ENCODE assay signal across 11 mouse cellular contexts in genomic region chr1:164453739-164454138, GRCm38 (mm10). TPM values are rescaled to one million over a fixed set of nuclear protein-coding genes. Genes with fewer than 3 reads are reported as not detected.
DNase-seq lines count a peak whose midpoint lies in the region; ATAC-seq and TF ChIP-seq lines count a peak whose summit lies in the region.
"Had no signal": no experiment of that assay in that cellular context is flagged by ENCODE, and none has a peak within 500 bp of the region (broad histone marks: within the 10 kb centered on the region; RNA-seq: fewer than 3 reads in every experiment).

No protein-coding gene starts in this region.

- H3K4me1 ChIP-seq in heart, embryonic 10.5 days, result peaks cover 65% of the 10 kb centered on the region
- no peaks in the 10 kb centered on the region; the same call in 1 of the 2 replicates for H3K4me1 ChIP-seq in lung, postnatal 0 days (ENCODE audit: insufficient read depth, low read depth, low read length)
- peaks cover 41% of the 10 kb centered on the region for H3K4me1 ChIP-seq in midbrain, embryonic 13.5 days (replicated peaks)

- no peak for DNase-seq in heart, embryonic 10.5 days (ENCODE audit: low spot score)
- no peak for DNase-seq in heart, postnatal 4 days
- DNase-seq in lung, postnatal 0 days (ENCODE audit: low spot score), result no peak
- no peak for DNase-seq in lung, postnatal 4 days
- peak; percentile 74 to 84 for DNase-seq in thymus, postnatal 10 days (ENCODE audit: low spot score in 2 of 2)
- no peak for DNase-seq in gastrocnemius, postnatal 10 days
- DNase-seq: adrenal gland, postnatal 14 days; kidney, adult 8-10 months had no signal

- no peak for ATAC-seq in lung, postnatal 0 days
- ATAC-seq in midbrain, embryonic 13.5 days, result no peak
- no peak for ATAC-seq in erythroblast, adult 5-6 weeks (replicated peaks; ENCODE audit: low FRiP score, poor library complexity, severe bottlenecking)

- peaks cover 47% of the 10 kb centered on the region for H3K36me3 ChIP-seq in heart, embryonic 10.5 days
- H3K36me3 ChIP-seq in lung, postnatal 0 days (ENCODE audit: insufficient read depth, low read length), result 0 out of 2 replicates have a peak, but pooled peaks cover 7% of the 10 kb centered on the region
- H3K36me3 ChIP-seq in midbrain, embryonic 13.5 days, result peaks cover 44% of the 10 kb centered on the region
- H3K36me3 ChIP-seq: embryonic facial prominence, embryonic 12.5 days had no signal

- peaks cover 29% of the 10 kb centered on the region for H3K27me3 ChIP-seq in heart, embryonic 10.5 days (ENCODE audit: insufficient read depth, poor library complexity, severe bottlenecking)
- 0 out of 2 replicates have a peak, but pooled peaks cover 6% of the 10 kb centered on the region for H3K27me3 ChIP-seq in lung, postnatal 0 days (replicated peaks; ENCODE audit: insufficient read depth, low read length)
- no peaks in the 10 kb centered on the region for H3K27me3 ChIP-seq in midbrain, embryonic 13.5 days

- H3K4me2 ChIP-seq in lung, postnatal 0 days (replicated peaks; ENCODE audit: low read depth, low read length), result peak overlapping the region; percentile 49
- peak overlapping the region; percentile 78 for H3K4me2 ChIP-seq in midbrain, embryonic 13.5 days (replicated peaks)

- no peak overlapping the region for H3K9ac ChIP-seq in lung, postnatal 0 days (replicated peaks; ENCODE audit: low read depth)
- no peak overlapping the region for H3K9ac ChIP-seq in midbrain, embryonic 13.5 days (replicated peaks)
- H3K9ac ChIP-seq: embryonic facial prominence, embryonic 12.5 days had no signal

- H3K27ac ChIP-seq in heart, embryonic 10.5 days, result peak overlapping the region; percentile 79
- H3K27ac ChIP-seq in lung, postnatal 0 days (ENCODE audit: low read length), result no peak overlapping the region
- no peak overlapping the region for H3K27ac ChIP-seq in midbrain, embryonic 13.5 days
- H3K27ac ChIP-seq: embryonic facial prominence, embryonic 12.5 days had no signal

- no peaks in the 10 kb centered on the region for H3K9me3 ChIP-seq in heart, embryonic 10.5 days
- no peaks in the 10 kb centered on the region for H3K9me3 ChIP-seq in lung, postnatal 0 days (ENCODE audit: low read length)
- H3K9me3 ChIP-seq in midbrain, embryonic 13.5 days, result no peaks in the 10 kb centered on the region
- H3K9me3 ChIP-seq: embryonic facial prominence, embryonic 12.5 days had no signal

- no peak for TF ChIP-seq EP300 in lung, postnatal 0 days (IDR thresholded peaks at IDR 0.05)

- WGBS in heart, embryonic 10.5 days, result 84% methylated on average over 5 of the region's 5 CpGs
- WGBS in lung, postnatal 0 days, result 73% methylated on average over 5 of the region's 5 CpGs
- WGBS in midbrain, embryonic 13.5 days, result 85% methylated on average over 5 of the region's 5 CpGs

- H3K4me3 ChIP-seq in heart, embryonic 10.5 days, result peak overlapping the region; percentile 56; the same call in 1 of the 2 replicates
- H3K4me3 ChIP-seq in lung, postnatal 0 days (ENCODE audit: low read depth, low read length), result no peak overlapping the region
- H3K4me3 ChIP-seq in midbrain, embryonic 13.5 days (replicated peaks), result 0 out of 2 replicates have a peak overlapping the region, but pooled peaks have one; percentile 80
- H3K4me3 ChIP-seq: embryonic facial prominence, embryonic 12.5 days had no signal

- no peak for TF ChIP-seq CTCF in lung, postnatal 0 days (IDR thresholded peaks at IDR 0.05)

RNA-seq across cellular contexts. Expression of gene Atp1b1, which starts 4.4 kb away (rescaled TPM):
- 181 and 298 TPM in 2 replicates for polyA plus RNA-seq in heart, embryonic 10.5 days (2016; fragmentation: Nextera tagmentation; extraction: Ambion mirVana)
- total RNA-seq in heart, postnatal 4 days (2021), result 100 to 1,000 TPM; 423 to 424 TPM
- polyA plus RNA-seq in lung, postnatal 0 days (2015; fragmentation: Nextera tagmentation; extraction: Ambion mirVana), result 359 and 444 TPM in 2 replicates
- 90.1 and 91.0 TPM in 2 replicates for polyA plus RNA-seq in midbrain, embryonic 13.5 days (2015; fragmentation: Nextera tagmentation; extraction: Ambion mirVana)
- total RNA-seq in erythroblast, adult 5-6 weeks (2015; ENCODE audit: low replicate concordance), result 6.5 and 9.4 TPM in 2 replicates
- 1.7 and 2.9 TPM in 2 replicates for total RNA-seq in erythroblast, adult 5-6 weeks (2017; ENCODE audit: low replicate concordance)
- 100 to 1,000 TPM; 118 to 124 TPM for total RNA-seq in gastrocnemius, postnatal 10 days (2021)

Comparison
In these comparisons a context has a peak if more than half of its experiments do, and no peak if none do; other contexts are left out.
1. DNase-seq: peak in thymus, postnatal 10 days (2 of 2); none in heart, embryonic 10.5 days (single experiment), heart, postnatal 4 days (single experiment), lung, postnatal 0 days (single experiment), lung, postnatal 4 days (0 of 2) and gastrocnemius, postnatal 10 days (single experiment).
2. RNA of gene Atp1b1, which starts 4.4 kb away (total RNA-seq): 423 to 424 TPM in heart, postnatal 4 days and 118 to 124 TPM in gastrocnemius, postnatal 10 days; 1.7 to 9.4 TPM in erythroblast, adult 5-6 weeks; every median in the first group is over 10 times any median in the second.